Mouse (Mus musculus) left cerebral cortex, postnatal 25 days (tissue): ENCODE data around the gene Cdk8. TPM values are rescaled to one million over a fixed set of nuclear protein-coding genes. Genes with fewer than 3 reads are reported as not detected.
"Not testable (repeated sequence)": the region's sequence is repeated elsewhere in the genome, so short reads cannot be mapped to it uniquely, and the experiment has no call there.

Source experiments
- DNase-seq, 2 experiments: peaks; one replicate each; pipeline ENCODE4 v3.0.0; 2022; ENCODE audit warnings: low spot score in 2 of 2, mixed read lengths in 1 of 2
- intact Hi-C: fragments of 180-260 bp; cut with DNase I; formaldehyde crosslinking; loops from one replicate; pipeline ENCODE4 v1.15.1; 2025
- total RNA-seq, 2 experiments: library from RNA; stranded (reverse); gene quantifications; 2 replicates each; pipeline ENCODE4 v1.2.3; 2021

Cdk8 gene
- 10 to 100 TPM; 39.5 to 51.3 TPM for total RNA-seq

GRCm38 (mm10) chr5:146230864-146231654, at the start of gene Cdk8:
Gene Cdk8, plus strand, starts transcription at chr5:146231230.
- peak; percentile 95 to 97 for DNase-seq
- intact Hi-C loops = loop anchor here (1.0 to 2.0 kb wide), 2 partner anchors 10 to 58 kb away; partner anchors contain the start of gene Rnf6

GRCm38 (mm10) chr5:146185204-146185603, 45.8 kb upstream of the Cdk8 start, which contains the start of gene 1700001J03Rik:
Gene 1700001J03Rik, minus strand, starts transcription at chr5:146185304.
- intact Hi-C loops = loop anchor here (5.0 kb wide), 2 partner anchors 117 to 287 kb away; no protein-coding TSS in a partner anchor
- not testable (repeated sequence) for DNase-seq

GRCm38 (mm10) chr5:146187441-146187840, 43.6 kb upstream of the Cdk8 start:
- intact Hi-C loops = loop anchor here (5.0 kb wide), 2 partner anchors 115 to 285 kb away; no protein-coding TSS in a partner anchor
- peak; percentile 56 to 73 for DNase-seq

- DNase-seq = no peak
- intact Hi-C loops = loop anchor here (5.0 kb wide), 2 partner anchors 114 to 284 kb away; no protein-coding TSS in a partner anchor
Measured at GRCm38 (mm10) chr5:146188144-146188543, 42.9 kb upstream of the Cdk8 start.

- DNase-seq = no peak
- intact Hi-C loops = loop anchor here (5.0 kb wide), 2 partner anchors 114 to 284 kb away; no protein-coding TSS in a partner anchor
Measured at GRCm38 (mm10) chr5:146188712-146189111, 42.3 kb upstream of the Cdk8 start.

- intact Hi-C loops = no loop called here
- no peak for DNase-seq
Measured at GRCm38 (mm10) chr5:146190093-146190492, 40.9 kb upstream of the Cdk8 start.

- DNase-seq = no peak
- intact Hi-C loops = no loop called here
Measured at GRCm38 (mm10) chr5:146190501-146191269, 40.3 kb upstream of the Cdk8 start.

GRCm38 (mm10) chr5:146193360-146193759, 37.7 kb upstream of the Cdk8 start:
- no peak for DNase-seq
- intact Hi-C loops = no loop called here

GRCm38 (mm10) chr5:146199073-146199472, 32.0 kb upstream of the Cdk8 start:
- intact Hi-C loops = no loop called here
- no peak for DNase-seq

- intact Hi-C loops = no loop called here
- no peak for DNase-seq
Measured at GRCm38 (mm10) chr5:146199540-146199939, 31.5 kb upstream of the Cdk8 start.

- intact Hi-C loops = no loop called here
Measured at GRCm38 (mm10) chr5:146200580-146200979, 30.4 kb upstream of the Cdk8 start.

GRCm38 (mm10) chr5:146203921-146204320, 27.1 kb upstream of the Cdk8 start:
- DNase-seq = no peak

More at GRCm38 (mm10) chr5:146200580-146200979, 30.4 kb upstream of the Cdk8 start:
- DNase-seq = no peak

GRCm38 (mm10) chr5:146205537-146205936, 25.5 kb upstream of the Cdk8 start:
- intact Hi-C loops = no loop called here

More at GRCm38 (mm10) chr5:146203921-146204320, 27.1 kb upstream of the Cdk8 start:
- intact Hi-C loops = no loop called here

GRCm38 (mm10) chr5:146220501-146220878, 10.5 kb upstream of the Cdk8 start:
- no peak for DNase-seq
- intact Hi-C loops = no loop called here

More at GRCm38 (mm10) chr5:146205537-146205936, 25.5 kb upstream of the Cdk8 start:
- DNase-seq = no peak

- peak; percentile 89 to 98 for DNase-seq
- intact Hi-C loops = loop anchor here (1.0 kb wide), 1 partner anchor 10 kb away; the partner anchor contains the start of gene Cdk8
Measured at GRCm38 (mm10) chr5:146220879-146221714, 9.9 kb upstream of the Cdk8 start, which contains the start of gene Rnf6. Gene Rnf6, minus strand, starts transcription at chr5:146221555.

- DNase-seq = no peak
- intact Hi-C loops = loop anchor here (1.0 kb wide), 1 partner anchor 10 kb away; the partner anchor contains the start of gene Cdk8
Measured at GRCm38 (mm10) chr5:146221722-146222121, 9.3 kb upstream of the Cdk8 start.

GRCm38 (mm10) chr5:146223786-146224185, 7.2 kb upstream of the Cdk8 start:
- intact Hi-C loops = no loop called here
- DNase-seq = no peak

GRCm38 (mm10) chr5:146227496-146227895, 3.5 kb upstream of the Cdk8 start:
- intact Hi-C loops = no loop called here
- DNase-seq = no peak
